Mouse (Mus musculus) ovary, adult 10 weeks (tissue): ENCODE results near the gene Fshb. TPM values are rescaled to one million over a fixed set of nuclear protein-coding genes. Genes with fewer than 3 reads are reported as not detected.

Experiments
- polyA plus RNA-seq: library from polyadenylated mRNA; stranded (reverse); fragments of 350-450 nt; fragmentation: Illumina TruSeq; extraction: RNeasy Lipid Tissue Mini Kit (QIAGEN cat#74804); gene quantifications from one replicate; pipeline ENCODE4 v1.2.3, GENCODE M21; 2014

Fshb gene
- not detected for polyA plus RNA-seq

GRCm38 (mm10) chr2:107059556-107059955, at the start of gene Fshb:
TSS of gene Fshb (minus strand) at chr2:107059656.

Other genes starting within 250 kb of the Fshb start
- 60.9 TPM for gene Arl14ep, start 85.2 kb downstream of the Fshb start, polyA plus RNA-seq
- gene Kcna4, start 231.0 kb upstream of the Fshb start, polyA plus RNA-seq, result 1.3 TPM